Mouse (Mus musculus): ENCODE measurements at regions not wholly inside any gene's neighbourhood (a gene's known extent, or its start where the extent isn't known, plus 50 kb on each side); places are given as distances from the start of the nearest gene placed in this dataset.
"Not testable (repeated sequence)": the region's sequence is repeated elsewhere in the genome, so short reads cannot be mapped to it uniquely, and the experiment has no call there.

DNA sequence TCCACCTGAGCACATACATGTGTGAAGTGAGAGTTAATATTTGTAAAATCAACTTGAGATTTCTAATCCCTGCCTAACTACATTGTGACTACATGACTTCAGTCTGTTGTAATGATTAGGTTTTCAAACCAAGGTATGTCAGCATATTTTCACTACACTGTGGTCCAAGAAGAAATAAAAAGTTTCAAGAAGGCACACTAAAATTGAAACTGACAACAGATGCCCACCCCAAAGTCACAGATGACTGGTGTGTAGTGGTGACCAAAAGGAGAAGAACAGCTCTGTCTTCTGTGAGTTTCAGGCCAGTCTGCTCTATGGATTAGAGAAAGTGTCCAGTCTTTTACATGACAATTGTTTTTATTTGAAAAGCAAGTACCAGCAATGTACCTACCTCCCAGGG is 255.9 kb upstream of the Klf6 start:
- no peak for DNase-seq (ENCODE audit: low spot score in 2 of 2)

DNA sequence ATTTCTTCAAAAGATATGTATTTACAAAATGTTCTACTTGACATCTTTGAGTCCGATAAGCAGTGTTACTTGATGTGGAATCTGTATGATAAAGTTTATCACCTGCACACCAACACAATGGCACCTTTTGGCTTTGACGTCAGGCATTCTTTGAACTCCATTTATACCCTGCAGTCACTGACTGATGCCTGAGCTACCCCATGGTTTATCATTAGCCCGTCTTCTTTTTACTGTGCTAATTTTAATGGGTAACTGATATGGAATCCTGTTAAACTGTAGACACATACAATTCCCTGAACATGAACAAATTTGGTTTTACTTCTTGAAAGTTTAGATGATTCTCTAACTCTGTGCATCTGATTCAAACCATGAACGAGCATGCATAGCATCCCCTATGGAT is 253.8 kb upstream of the Klf6 start:
- DNase-seq (ENCODE audit: low spot score in 2 of 2), result no peak

DNA sequence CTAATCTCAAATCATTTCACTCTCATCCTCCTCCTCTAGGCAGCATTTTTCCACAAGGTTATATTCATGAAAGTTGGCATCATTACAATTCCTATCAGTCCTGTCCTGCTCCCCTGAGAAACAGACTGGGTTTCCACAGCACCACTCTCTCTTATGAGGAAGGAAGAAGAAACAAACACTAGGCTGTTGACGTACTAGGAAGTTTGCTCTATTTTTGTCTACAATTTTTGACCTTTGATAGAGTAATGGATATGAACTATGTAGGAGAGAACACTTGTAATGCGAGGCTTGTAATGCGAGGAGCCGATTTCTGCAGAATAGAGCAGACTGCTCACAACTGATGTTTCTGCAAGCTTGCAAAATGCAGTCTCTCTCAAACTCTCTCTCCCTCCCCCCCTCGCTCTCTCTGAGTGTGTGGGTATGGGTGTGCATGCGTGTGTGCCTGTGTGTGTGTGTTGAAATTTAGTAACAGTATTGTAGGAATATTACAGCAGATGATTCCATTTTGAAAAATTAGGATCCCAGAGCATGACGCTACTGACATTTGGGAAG is 247.0 kb upstream of the Klf6 start:
- no peak for DNase-seq (ENCODE audit: low spot score in 2 of 2)

DNA sequence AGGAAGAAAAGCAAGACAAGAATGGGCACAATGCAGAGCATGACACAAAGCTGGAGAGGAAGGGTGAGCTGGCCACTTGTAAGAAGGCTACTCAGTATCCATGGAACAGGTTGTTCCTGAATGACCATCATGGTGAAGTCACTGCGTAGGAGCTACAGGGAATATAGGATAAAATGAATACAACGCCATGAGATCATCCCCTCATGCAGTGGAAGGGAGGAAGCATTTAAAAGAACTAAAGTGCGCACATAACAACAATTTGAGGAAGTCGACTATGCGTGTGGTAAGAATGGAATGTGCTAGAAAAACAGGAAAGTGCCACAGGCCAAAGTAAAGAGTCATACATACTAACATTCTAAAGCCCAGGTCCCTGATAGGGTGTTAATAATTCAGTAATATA is 246.4 kb upstream of the Klf6 start:
- no peak for DNase-seq (ENCODE audit: low spot score in 2 of 2)

DNA sequence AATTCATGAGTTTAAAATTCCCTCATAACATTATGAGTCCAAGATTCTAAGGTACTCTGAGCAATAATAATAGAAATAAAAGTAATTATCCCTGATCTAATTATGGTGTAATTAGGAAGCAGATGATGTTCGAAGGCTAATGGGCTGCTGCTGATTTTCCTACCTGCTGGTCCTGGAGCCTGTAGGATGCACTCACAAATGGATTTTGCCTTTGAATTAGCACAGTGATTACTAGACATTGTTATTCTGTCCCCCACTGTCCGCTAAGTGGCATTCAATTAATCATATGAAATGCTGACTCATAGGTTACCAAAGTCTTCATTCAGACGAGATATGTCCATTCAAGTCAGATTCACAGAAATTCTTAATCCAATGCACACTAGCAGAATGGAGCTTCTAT is 246.0 kb upstream of the Klf6 start:
- no peak for DNase-seq (ENCODE audit: low spot score in 2 of 2)

DNA sequence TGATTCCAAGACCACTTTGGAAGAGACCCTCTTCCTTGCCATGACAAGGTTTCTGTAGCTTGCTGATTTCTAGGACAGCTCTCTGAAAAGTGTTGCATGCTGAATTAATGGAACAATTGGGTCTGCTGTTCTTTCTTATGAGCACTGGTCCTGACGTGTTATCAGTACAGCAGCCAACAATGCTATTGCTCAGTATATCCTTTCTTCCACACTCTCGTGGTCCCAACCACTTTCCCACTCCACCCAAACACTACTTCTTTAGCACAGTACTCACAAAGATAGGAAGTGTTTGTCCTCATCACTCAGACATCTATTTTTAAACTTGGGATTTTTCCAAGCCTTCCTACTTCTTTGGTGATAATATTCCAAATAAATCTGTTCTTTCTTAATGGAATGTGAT is 233.2 kb upstream of the Klf6 start:
- DNase-seq (ENCODE audit: low spot score in 2 of 2), result no peak

DNA sequence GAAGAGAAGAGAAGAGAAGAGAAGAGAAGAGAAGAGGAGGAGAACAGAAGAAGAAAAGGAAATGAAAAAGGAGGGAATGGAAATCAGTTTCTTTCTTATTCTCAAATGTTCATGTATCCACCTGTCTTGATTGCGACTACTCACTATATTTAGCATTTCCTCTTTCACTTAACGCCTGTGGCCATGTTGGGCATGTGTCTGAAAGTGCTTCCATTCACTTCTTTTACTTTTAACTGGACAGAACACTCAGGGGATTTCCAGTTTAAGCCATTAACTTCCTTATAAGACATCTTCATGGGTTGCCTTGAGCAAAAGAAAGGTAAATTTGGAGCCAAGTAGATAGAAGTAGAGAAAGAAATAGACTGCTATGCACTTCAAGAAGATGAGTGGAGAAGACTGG is 226.3 kb upstream of the Klf6 start:
- DNase-seq (ENCODE audit: low spot score in 2 of 2), result no peak

DNA sequence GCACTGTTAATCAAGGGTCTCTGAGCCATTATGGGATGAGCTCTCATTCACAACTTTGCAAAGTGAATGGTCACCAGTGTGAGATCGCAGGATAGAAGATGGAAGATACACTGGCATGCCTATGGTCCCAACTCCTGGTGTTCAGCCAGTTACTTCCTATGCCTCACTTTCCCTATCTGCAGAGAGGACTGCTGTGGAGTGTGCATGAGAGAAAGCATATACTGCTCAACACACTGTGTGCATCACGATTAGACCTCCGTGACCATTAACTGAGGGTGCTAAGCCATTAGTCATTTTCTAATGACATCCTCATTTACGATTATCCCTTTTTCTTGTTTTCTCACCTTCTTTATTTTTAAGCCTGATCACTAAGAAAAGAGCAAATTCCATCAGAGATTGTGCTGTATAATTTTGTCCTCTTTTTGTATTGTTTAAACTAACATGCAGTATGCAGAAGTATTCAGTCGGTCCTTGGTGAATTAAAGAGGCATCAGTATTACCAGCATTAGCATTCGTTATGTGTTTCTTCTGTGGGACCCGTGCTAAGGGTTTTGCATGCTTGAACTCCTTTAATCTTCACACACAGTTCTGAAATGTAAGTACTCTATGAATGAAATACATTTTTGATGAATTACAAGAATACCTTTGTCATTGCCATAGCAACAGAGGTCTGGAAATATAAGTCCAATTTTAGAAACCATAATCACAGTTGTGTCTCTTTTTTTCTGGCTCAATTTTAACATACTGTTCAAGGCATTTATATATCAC is 219.4 kb upstream of the Klf6 start:
- DNase-seq (ENCODE audit: low spot score in 2 of 2), result no peak

DNA sequence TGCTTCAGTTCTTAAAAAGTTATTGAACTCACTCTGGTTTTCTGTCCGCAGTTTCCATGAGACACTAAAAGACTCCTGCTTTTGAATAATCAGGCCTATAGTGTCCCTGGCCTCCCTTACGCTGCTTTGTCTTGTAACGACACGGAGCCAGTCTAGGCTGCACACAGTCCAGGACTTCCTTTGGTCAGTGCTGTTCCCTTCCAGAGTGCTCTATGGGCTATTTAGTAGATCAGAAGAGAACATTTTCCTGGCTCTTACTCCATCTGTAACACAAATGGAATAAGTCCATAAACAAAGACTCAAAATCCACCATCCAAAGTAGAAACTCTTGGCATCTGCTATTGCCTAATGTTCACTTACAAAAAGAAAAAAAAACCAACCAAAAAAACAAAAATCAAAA is 213.0 kb upstream of the Klf6 start:
- no peak for DNase-seq (ENCODE audit: low spot score in 2 of 2)

DNA sequence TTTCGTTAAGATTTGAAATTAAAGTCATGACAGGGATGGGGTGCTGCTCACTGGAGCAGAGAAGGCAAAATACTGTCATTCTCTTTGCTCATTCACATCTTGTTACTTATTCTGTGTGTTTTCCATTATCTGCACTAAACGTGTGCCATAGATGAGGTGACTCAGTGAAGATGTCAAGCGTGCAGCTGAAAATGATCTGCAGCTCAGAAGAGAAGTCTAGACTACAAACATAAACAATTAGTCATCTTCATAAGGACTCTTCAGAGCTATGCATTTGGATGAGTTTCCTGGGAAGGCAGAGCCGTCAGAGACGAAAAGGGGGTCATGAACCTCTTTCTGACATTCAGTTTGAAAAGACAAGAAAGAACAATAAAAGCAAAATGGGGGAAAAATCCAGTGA is 203.7 kb upstream of the Klf6 start:
- DNase-seq (ENCODE audit: low spot score in 2 of 2), result no peak

DNA sequence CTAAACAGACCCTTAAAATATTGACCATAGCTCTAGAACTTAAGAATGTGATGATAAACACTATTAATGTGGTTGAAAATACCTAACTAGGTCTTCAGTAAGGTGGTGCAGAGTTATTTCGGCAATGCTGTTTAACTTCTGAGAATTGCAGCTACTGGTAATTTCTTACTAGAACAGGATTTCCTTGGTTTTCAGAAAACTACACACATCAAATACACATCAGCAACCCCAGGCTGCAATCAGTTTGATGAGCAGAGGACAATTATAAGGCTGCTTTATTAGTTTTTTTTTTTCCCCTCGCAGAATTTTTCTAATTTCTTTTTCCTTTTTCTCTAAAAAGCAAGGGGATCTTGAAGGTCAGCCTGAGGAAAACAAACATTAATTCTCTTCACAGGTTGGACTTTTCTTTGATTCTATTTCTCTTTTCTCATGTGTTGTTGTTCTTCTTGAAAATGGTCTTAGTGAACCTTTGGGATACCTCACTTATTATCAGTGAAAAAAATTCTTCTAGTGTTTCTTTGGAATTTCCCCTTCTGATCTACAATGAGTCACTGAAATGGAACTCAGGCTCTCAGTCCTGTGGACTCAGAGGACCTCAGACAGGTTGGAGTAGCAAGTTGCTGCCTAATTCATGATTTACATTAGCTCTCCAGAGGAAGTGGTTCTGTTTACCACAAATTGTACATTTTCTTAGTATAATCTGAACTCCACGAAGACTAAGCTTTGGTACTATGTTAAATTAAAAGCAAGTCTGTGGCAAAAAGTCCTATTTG is 194.9 kb upstream of the Klf6 start:
- DNase-seq (ENCODE audit: low spot score in 2 of 2), result no peak

DNA sequence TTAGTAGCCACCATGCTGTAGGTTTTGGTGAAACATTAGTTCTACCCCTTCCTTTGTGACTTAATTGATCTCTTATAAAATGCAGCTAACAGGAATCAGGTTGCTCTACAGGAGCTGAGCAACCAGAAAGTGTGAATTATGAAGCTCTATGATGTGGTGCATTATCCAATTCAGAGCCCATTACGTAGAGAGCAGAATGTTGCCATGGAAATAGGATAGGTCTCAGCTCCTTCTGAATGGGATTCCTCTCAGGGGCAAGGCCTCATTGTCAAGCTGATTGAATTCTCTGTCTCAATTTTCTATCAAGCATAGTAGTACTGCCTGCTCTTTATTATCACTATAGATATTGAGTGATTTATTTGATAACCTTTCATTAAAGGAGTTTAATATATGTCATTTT is 185.6 kb upstream of the Klf6 start:
- DNase-seq (ENCODE audit: low spot score in 2 of 2), result no peak

DNA sequence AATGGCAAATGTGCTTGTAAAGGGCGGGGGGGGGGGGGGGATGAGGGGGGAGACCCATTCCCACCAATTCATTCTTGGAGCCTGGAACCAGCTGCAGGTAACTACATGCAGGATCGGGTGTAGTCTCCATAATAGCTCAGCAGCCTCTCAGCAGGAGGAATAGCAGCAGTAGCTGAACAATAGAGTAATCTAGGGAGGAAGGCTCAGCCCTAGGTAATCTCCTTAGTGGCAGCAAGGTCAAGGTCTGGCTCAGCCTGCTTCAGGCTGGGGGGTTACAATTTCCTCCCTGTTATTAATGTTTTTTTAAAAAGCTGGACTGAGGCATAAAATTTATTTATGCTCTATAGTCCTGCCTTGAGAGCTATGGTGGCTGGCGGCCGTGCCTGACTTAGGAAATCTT is 171.2 kb upstream of the Klf6 start:
- DNase-seq (ENCODE audit: low spot score in 2 of 2), result no peak

DNA sequence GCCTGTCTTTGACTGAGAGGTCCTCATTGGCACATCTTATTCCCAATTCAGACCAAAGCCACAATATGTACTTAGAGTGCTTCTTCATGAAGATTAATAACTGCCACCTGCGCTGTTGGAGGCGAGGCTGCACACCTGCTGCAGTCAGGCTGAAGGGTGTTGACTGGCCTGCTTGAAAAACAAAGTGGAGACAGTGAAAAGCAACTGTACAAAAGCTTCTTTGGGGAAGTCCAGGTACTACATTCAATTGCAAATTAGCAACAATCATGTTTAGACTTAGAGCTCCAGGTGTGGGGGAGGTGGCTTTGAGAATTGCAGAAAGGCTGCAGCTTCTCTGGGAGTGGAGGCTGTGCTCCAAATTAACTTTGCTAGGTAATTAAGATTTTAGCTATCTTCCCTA is 170.6 kb upstream of the Klf6 start:
- DNase-seq (ENCODE audit: low spot score in 2 of 2), result not testable (repeated sequence)

DNA sequence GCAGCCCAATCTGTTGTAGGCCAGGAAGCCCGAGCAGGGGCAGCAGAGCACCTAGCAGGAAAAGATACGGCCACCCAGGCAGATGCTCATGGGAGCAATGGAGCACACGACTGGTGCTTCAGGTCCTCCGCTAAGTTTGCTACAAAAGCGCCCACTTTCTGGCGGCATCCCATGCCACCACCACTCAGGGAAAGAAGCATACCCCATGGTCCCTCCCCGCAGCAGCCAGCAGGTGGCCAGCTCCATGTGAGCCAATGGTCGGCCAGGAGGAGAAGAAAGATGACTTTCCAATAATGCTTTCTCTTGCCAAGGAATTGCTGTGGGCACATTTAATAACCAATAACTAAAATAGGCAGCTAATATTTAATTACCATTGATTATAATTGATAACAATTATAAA is 166.7 kb upstream of the Klf6 start:
- DNase-seq (ENCODE audit: low spot score in 2 of 2), result no peak

DNA sequence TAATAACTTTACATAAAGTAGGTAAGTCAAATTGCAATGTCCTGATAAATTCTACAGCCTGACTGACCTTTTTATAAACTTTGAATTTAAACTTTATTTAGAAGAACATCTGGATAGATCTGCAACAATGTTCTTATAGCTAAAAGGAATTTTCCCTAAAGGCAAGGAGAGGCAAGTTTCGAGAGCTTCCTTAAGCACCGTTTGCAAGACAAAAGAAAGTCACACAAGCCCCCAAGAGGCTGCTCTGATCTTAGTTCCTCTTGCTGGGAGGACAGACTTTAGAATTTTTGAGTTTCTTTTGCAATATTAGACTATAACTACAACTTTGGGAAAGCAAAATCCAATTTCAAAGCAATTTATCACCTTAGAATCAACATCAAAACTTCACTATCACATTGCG is 165.7 kb upstream of the Klf6 start:
- DNase-seq (ENCODE audit: low spot score in 2 of 2), result not testable (repeated sequence)

DNA sequence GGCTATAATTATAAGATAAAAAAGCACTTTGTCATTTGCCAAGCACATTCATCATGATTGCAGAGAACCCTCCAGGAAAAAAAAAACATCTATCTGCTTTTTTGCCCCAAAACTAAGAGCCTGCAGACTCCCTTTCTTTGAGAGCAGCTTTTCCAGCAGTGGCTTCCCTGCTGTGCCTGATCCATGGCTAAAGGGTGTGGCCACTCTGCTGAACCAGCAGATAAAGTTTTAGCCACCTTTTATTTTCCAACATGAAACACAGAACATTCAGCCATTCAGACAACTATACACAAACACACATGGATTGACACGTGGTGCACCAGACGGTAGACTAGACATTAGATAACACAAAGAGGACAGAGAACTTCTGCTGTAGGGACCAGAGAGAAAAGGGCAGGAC is 164.9 kb upstream of the Klf6 start:
- DNase-seq (ENCODE audit: low spot score in 2 of 2), result no peak

DNA sequence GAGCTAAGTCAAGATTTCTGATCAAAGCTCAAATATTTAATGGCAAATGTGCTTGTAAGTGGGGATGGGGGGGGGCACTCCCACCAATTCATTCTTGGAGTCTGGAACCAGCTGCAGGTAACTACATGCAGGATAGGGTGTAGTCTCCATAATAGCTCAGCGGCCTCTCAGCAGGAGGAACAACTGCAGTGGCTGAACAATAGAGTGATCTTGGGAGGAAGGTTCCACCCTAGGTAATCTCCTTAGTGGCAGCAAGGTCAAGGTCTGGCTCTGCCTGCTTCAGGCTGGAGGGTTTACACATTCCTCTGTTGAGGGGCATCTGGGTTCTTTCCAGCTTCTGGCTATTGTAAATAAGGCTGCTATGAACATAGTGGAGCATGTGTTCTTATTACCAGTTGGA is 164.0 kb upstream of the Klf6 start:
- not testable (repeated sequence) for DNase-seq (ENCODE audit: low spot score in 2 of 2)

DNA sequence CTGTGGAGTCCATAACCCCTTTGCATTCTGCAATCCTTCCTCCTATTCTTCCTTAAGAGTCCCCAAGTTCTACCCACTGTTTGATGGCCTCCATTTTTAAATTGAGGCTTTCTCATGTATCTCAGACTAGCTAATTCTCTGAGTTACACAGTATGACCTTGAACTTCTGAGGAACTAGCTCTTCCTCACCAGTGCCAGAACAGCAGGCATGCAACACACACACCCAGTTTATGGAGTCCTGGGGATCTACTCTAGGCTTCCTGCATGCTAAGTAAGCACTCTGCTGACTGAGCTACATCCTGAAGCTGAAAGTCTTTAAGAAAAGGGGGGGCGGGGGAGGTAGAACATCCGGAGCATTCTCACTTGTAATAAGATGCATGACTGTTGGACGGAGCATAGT is 159.2 kb upstream of the Klf6 start:
- DNase-seq (ENCODE audit: low spot score in 2 of 2), result no peak

DNA sequence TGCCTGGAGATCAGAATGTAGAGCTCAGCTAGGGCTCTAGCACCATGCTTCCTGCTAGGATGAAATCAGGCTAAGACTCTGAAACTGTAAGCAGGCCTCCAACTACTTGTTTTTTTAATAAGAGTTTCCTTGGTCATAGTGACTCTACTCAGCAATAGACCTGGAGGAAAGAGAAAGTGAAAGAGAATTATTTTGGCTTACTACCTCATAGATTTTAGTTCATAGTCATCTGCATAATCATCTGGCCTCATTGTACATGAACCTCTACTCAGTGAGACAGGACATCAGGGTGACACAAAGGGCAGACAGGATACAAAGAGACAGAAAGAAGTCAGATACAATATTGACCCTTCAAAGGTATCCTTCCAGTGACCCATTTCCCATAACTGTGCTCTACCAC is 156.3 kb upstream of the Klf6 start:
- DNase-seq (ENCODE audit: low spot score in 2 of 2), result no peak

DNA sequence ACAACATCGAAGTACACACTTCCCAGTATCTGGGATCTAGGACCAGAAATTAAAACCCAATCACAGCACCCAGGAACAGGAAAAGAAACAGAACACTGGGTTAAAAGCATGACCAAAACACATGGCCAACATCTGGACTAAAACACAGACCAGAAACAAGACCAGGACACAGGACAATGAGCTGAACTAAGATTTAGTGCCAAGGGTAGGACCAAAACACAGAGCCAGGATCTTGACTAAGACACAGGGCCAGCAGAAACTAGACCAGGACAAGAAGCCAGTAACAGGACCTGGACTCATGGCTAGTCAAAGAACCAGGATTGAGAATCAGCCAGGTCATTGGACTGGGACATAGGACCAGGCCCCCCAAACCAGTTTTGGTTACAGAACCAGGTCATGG is 149.6 kb upstream of the Klf6 start:
- no peak for DNase-seq (ENCODE audit: low spot score in 2 of 2)

DNA sequence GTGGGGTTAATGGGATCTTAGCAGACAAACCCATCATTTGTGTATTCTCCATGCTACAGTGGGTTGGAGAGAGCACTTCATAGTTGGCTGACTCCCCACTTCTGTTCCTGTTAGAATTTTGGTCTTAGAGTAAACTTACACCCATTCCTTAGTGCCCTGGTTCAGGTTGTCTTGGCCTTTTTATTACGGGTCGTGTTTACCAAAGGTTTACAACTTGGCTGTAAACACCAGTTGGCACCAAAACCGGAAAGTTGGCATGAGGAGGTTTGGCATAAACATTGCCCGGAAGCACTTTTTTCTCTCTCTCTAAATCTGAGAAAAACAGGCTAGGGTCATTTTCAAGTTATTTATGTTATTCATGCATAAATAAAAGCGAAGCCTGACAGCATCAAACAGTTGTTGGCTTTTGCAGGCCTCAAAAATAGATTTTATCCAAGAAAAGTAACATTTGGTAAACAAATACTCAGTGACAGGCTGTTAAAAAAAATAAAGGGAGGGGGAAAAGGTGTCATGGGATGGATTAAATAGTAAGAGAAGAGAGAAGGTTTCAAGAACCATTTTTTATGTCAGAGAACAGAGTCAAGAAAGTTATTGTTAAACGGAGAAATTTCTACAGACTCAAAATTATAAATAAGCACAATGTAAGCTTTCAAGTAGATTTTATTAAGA is 148.0 kb upstream of the Klf6 start:
- DNase-seq (ENCODE audit: low spot score in 2 of 2), result no peak

DNA sequence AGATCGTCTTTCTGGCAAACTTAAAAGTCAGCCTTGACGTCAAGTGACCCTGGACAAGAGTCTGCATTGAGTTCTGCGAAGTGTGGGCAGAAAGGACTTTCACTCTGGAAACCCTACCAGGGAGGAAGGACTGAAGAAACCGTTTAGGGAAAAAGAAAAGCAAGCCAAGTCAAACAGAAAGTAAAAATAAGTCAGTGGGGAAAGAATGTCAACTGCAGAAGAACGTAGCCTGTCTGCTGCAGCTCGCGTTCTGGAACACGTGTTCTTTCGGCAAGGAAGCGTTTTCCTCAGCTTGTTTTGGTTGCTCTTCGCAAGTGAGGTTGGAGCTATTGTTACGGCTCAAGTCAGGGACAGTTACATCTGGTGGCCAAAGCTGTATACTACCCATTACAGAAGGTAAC is 147.1 kb upstream of the Klf6 start:
- peak; percentile 6 to 14 for DNase-seq (ENCODE audit: low spot score in 2 of 2)

Measured in spleen, postnatal 36 days (tissue).